Mouse (Mus musculus): Measurements from ENCODE around the gene Kpna4. TPM values are rescaled to one million over a fixed set of nuclear protein-coding genes. Genes with fewer than 3 reads are reported as not detected.

Kpna4 gene
- polyA plus RNA-seq, 1 experiment from 2014 or later, result 33.5 TPM

DNA sequence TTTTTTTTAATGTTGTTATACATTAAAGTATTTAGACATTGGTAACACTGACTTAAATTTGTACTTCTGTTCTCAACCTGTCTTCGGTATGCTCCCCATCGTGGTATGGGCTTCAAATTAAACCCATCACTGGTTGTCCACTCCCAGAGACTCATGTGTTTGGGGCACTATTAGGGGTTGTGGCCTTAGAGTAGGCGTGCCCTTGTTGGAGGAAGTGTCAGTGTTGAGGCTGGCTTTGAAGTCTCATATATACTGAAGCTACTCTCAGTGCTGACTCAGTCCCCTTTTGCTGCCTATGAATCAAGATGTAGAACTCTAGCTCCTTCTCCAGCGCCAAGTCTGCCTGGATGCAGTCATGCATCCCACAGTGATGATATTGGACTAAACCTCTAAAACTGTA, 66.2 kb downstream of the Kpna4 start:
- H3K27ac ChIP-seq (ENCODE audit: low read depth), result no peak overlapping the region
- no peak overlapping the region for H3K4me2 ChIP-seq (ENCODE audit: low read length)
- 98% methylated on average over 4 of the region's 4 CpGs for WGBS
- H3K9ac ChIP-seq (ENCODE audit: low read length), result no peak overlapping the region
- no peak for DNase-seq (ENCODE audit: low spot score)
- H3K27me3 ChIP-seq (replicated peaks; ENCODE audit: control insufficient read depth, insufficient read depth, low read length), result no peaks in the 10 kb centered on the region
- no peaks in the 10 kb centered on the region for H3K4me1 ChIP-seq (replicated peaks; ENCODE audit: control insufficient read depth, insufficient read depth, low read length)
- no peak overlapping the region for H3K4me3 ChIP-seq (ENCODE audit: low read depth, low read length)
- no peaks in the 10 kb centered on the region for H3K9me3 ChIP-seq (ENCODE audit: control insufficient read depth, low read length)
- no peaks in the 10 kb centered on the region for H3K36me3 ChIP-seq (ENCODE audit: control insufficient read depth, insufficient read depth, low read length)
- no peak for ATAC-seq (replicated peaks; ENCODE audit: low FRiP score, low TSS enrichment, low read depth)

DNA sequence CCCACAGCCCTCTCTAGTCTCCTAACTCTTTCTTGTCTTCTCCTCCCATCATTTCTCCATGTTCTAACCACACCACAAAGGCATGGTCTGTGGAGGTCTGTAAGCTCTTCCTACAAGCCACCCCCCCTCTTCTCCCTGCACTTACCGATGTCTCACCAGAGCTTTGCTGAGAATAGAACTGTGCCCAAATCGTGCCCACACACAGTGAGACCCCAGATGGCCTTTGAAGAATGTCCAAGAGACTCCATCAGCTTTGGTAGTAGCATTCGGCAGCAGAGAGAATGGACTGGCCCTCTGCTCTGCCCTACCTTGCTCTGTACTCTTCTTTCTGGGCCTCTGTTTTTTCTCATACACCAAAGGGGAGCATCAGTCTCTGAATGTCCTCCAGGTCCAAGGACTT, 71.0 kb downstream of the Kpna4 start:
- Histone ChIP-seq H3K9me3 (ENCODE audit: control insufficient read depth, low read length) (no peaks in the 10 kb centered on the region), H3K4me1 (replicated peaks; ENCODE audit: control insufficient read depth, insufficient read depth, low read length) (no peaks in the 10 kb centered on the region), H3K4me2 (ENCODE audit: low read length) (no peak overlapping the region), H3K27me3 (replicated peaks; ENCODE audit: control insufficient read depth, insufficient read depth, low read length) (no peaks in the 10 kb centered on the region), H3K36me3 (ENCODE audit: control insufficient read depth, insufficient read depth, low read length) (no peaks in the 10 kb centered on the region), H3K9ac (ENCODE audit: low read length) (no peak overlapping the region), H3K27ac (ENCODE audit: low read depth) (no peak overlapping the region), H3K4me3 (ENCODE audit: low read depth, low read length) (no peak overlapping the region)
- WGBS, result 82% methylated on average over 3 of the region's 3 CpGs
- no peak for DNase-seq (ENCODE audit: low spot score)
- ATAC-seq (replicated peaks; ENCODE audit: low FRiP score, low TSS enrichment, low read depth), result no peak

DNA sequence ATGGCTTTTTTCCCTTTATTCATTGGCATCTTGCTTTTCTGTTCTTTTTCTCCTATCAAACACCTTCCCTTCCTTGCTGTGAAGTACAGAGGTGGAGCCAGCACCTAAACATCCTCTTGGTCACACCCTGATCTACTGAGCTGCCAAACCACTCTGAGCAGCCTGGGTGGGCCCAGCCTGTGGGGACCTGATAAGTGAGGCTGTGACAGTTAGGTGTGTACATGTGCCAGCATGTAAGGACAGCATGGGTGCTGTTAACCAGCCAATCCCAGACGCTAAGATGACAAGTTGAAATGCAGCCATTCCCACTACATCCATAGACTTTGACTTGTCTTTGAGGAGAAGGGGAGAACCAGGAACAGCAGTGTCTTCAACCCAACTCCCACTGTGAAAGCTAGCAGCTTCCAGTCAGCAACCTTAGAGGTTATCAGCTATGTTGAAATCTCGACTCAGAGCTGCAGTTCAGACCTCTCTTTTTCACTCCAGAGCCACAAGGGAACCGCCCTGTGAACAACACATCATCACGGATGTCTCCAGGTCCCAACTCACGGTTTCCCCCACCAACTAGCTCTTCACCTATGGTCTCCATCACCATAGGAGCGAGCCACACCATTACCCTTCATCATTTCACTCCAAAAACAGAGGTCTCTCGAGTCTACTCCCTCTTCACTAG, 72.0 kb downstream of the Kpna4 start:
- DNase-seq (ENCODE audit: low spot score), result no peak
- WGBS, result 82% methylated on average over 7 of the region's 7 CpGs

DNA sequence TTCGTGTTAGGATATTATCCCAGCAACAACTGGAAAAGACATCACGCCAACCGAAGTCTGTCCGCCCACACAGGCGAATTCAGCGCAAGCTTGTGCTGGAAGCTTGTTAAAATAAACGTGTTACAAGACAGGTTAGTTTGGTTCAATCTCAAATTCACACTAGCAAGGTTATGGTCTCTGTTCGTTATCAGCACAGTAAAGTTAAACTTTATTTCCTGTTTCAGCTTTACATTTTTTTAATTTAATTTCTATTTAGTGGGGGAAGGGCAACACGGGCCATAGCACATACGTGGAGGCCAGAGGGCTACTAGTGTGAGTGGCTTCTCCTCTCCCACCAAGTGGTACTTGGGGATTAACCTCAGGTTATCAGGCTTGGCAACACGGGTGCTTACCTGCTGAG, 75.0 kb downstream of the Kpna4 start:
- no peak overlapping the region for H3K27ac ChIP-seq (ENCODE audit: low read depth)
- no peaks in the 10 kb centered on the region for H3K36me3 ChIP-seq (ENCODE audit: control insufficient read depth, insufficient read depth, low read length)
- no peaks in the 10 kb centered on the region for H3K27me3 ChIP-seq (replicated peaks; ENCODE audit: control insufficient read depth, insufficient read depth, low read length)
- DNase-seq (ENCODE audit: low spot score) (no peak), ATAC-seq (replicated peaks; ENCODE audit: low FRiP score, low TSS enrichment, low read depth) (no peak)
- WGBS, result 90% methylated on average over 11 of the region's 11 CpGs
- H3K9me3 ChIP-seq (ENCODE audit: control insufficient read depth, low read length), result no peaks in the 10 kb centered on the region
- H3K9ac ChIP-seq (ENCODE audit: low read length), result no peak overlapping the region
- H3K4me2 ChIP-seq (ENCODE audit: low read length), result no peak overlapping the region
- H3K4me1 ChIP-seq (replicated peaks; ENCODE audit: control insufficient read depth, insufficient read depth, low read length), result no peaks in the 10 kb centered on the region
- no peak overlapping the region for H3K4me3 ChIP-seq (ENCODE audit: low read depth, low read length)

More for the DNA sequence above, 72.0 kb downstream of the Kpna4 start:
- Histone ChIP-seq H3K27ac (ENCODE audit: low read depth) (no peak overlapping the region), H3K4me3 (ENCODE audit: low read depth, low read length) (no peak overlapping the region), H3K4me2 (ENCODE audit: low read length) (no peak overlapping the region), H3K9ac (ENCODE audit: low read length) (no peak overlapping the region), H3K27me3 (replicated peaks; ENCODE audit: control insufficient read depth, insufficient read depth, low read length) (no peaks in the 10 kb centered on the region), H3K4me1 (replicated peaks; ENCODE audit: control insufficient read depth, insufficient read depth, low read length) (no peaks in the 10 kb centered on the region), H3K9me3 (ENCODE audit: control insufficient read depth, low read length) (no peaks in the 10 kb centered on the region), H3K36me3 (ENCODE audit: control insufficient read depth, insufficient read depth, low read length) (no peaks in the 10 kb centered on the region)
- ATAC-seq (replicated peaks; ENCODE audit: low FRiP score, low TSS enrichment, low read depth), result no peak

DNA sequence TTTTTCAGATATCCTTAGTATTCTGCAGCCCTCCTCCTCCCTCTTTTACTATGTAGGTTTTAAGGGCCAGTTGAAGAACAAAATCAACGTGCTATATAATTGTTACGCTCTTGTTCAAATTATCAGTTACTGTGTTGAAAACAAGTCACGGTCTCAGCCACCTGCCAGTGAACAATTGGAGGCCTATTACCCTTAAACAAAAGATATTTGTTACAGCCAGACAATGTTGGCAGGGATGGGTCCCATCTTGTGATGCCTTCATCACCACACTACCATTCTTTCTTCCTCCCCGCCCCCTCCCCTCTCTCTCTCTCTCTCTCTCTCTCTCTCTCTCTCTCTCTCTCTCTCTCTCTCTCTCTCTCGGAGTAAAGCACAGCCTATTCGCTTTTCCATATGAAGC, 77.9 kb downstream of the Kpna4 start:
- WGBS, result 85% methylated on average over 6 of the region's 6 CpGs
- Histone ChIP-seq H3K9ac (ENCODE audit: low read length) (no peak overlapping the region), H3K4me1 (replicated peaks; ENCODE audit: control insufficient read depth, insufficient read depth, low read length) (no peaks in the 10 kb centered on the region), H3K27me3 (replicated peaks; ENCODE audit: control insufficient read depth, insufficient read depth, low read length) (no peaks in the 10 kb centered on the region), H3K36me3 (ENCODE audit: control insufficient read depth, insufficient read depth, low read length) (no peaks in the 10 kb centered on the region), H3K4me2 (ENCODE audit: low read length) (no peak overlapping the region), H3K9me3 (ENCODE audit: control insufficient read depth, low read length) (no peaks in the 10 kb centered on the region), H3K4me3 (ENCODE audit: low read depth, low read length) (no peak overlapping the region), H3K27ac (ENCODE audit: low read depth) (no peak overlapping the region)
- ATAC-seq (replicated peaks; ENCODE audit: low FRiP score, low TSS enrichment, low read depth) (no peak), DNase-seq (ENCODE audit: low spot score) (no peak)

DNA sequence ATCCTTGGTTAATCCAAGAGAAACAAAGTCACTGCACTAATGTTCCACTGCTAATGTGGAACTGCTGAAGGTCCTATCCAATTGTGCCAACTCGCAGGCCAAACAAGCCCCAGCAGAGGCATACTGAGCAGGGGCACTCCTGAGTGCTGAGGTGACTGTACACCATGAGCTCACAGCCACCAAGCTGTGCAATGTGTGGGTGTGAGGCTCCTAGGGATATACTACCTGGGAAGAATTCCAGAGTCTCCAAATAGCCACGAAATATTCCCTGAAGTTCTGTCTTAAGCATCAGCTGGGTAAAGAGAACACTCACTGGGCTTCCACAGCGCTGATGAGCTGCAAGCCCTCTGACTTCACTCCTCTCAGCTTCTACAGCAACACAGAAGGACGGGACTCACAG, 79.2 kb downstream of the Kpna4 start:
- Histone ChIP-seq H3K4me2 (ENCODE audit: low read length) (no peak overlapping the region), H3K27ac (ENCODE audit: low read depth) (no peak overlapping the region), H3K27me3 (replicated peaks; ENCODE audit: control insufficient read depth, insufficient read depth, low read length) (no peaks in the 10 kb centered on the region), H3K9ac (ENCODE audit: low read length) (no peak overlapping the region), H3K4me1 (replicated peaks; ENCODE audit: control insufficient read depth, insufficient read depth, low read length) (0 out of 2 replicates have a peak, but pooled peaks cover 2% of the 10 kb centered on the region), H3K36me3 (ENCODE audit: control insufficient read depth, insufficient read depth, low read length) (peaks cover 7% of the 10 kb centered on the region; the same call in 1 of the 2 replicates), H3K9me3 (ENCODE audit: control insufficient read depth, low read length) (no peaks in the 10 kb centered on the region), H3K4me3 (ENCODE audit: low read depth, low read length) (no peak overlapping the region)
- 80% methylated on average over 4 of the region's 4 CpGs for whole genome bisulfite sequencing
- no peak for DNase-seq (ENCODE audit: low spot score)
- ATAC-seq (replicated peaks; ENCODE audit: low FRiP score, low TSS enrichment, low read depth), result no peak

DNA sequence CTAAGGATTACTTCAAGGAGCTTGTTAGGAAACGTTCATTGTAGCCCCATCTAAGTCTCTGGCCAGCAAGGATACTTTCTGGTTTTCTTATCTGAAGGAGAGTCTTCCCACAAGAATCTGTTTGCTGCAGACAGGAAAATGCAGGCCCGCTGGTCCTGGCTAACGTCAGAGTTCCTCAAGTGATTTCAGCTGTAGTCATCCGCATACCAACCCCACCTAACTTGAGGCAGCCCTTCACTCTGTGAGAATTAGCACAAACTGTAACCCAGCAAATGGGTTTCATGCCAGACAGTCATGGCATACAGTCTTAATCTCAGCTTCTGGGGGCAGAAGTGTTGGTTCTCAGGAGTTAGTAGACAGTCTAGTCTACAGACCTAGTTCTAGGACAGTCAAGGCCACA, 80.4 kb downstream of the Kpna4 start:
- WGBS, result 34% methylated on average over 4 of the region's 4 CpGs
- Histone ChIP-seq H3K4me1 (replicated peaks; ENCODE audit: control insufficient read depth, insufficient read depth, low read length) (0 out of 2 replicates have a peak, but pooled peaks cover 2% of the 10 kb centered on the region), H3K27ac (ENCODE audit: low read depth) (no peak overlapping the region), H3K36me3 (ENCODE audit: control insufficient read depth, insufficient read depth, low read length) (peaks cover 7% of the 10 kb centered on the region; the same call in 1 of the 2 replicates), H3K27me3 (replicated peaks; ENCODE audit: control insufficient read depth, insufficient read depth, low read length) (no peaks in the 10 kb centered on the region), H3K9ac (ENCODE audit: low read length) (no peak overlapping the region), H3K4me2 (ENCODE audit: low read length) (no peak overlapping the region), H3K4me3 (ENCODE audit: low read depth, low read length) (no peak overlapping the region), H3K9me3 (ENCODE audit: control insufficient read depth, low read length) (no peaks in the 10 kb centered on the region)
- DNase-seq (ENCODE audit: low spot score), result no peak
- no peak for ATAC-seq (replicated peaks; ENCODE audit: low FRiP score, low TSS enrichment, low read depth)

DNA sequence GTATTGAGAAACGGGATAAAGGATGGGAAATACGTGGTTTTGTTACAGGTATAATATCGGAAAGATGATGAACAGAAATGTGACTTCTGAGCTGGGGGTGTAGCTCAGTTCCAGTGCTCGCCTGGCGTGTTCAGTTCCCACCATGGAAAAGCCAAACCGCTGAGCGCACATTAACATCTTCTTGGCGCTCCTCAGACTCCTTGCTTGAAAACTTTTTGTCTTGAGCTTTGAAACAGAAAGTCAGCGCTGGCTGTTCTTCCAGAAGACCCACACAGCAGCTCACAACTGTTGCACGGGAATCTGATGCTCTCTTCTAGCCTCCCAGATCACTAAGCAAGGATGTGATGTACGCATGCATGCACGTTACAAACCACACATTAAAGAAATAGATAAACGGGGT, 81.2 kb downstream of the Kpna4 start:
- Histone ChIP-seq H3K27ac (ENCODE audit: low read depth) (no peak overlapping the region), H3K9me3 (ENCODE audit: control insufficient read depth, low read length) (no peaks in the 10 kb centered on the region), H3K9ac (ENCODE audit: low read length) (peak overlapping the region; percentile 84; the same call in 1 of the 2 replicates), H3K27me3 (replicated peaks; ENCODE audit: control insufficient read depth, insufficient read depth, low read length) (no peaks in the 10 kb centered on the region), H3K4me2 (ENCODE audit: low read length) (peak overlapping the region; percentile 86), H3K4me3 (ENCODE audit: low read depth, low read length) (peak overlapping the region; percentile 91), H3K36me3 (ENCODE audit: control insufficient read depth, insufficient read depth, low read length) (peaks cover 12% of the 10 kb centered on the region), H3K4me1 (replicated peaks; ENCODE audit: control insufficient read depth, insufficient read depth, low read length) (0 out of 2 replicates have a peak, but pooled peaks cover 2% of the 10 kb centered on the region)
- 23% methylated on average over 13 of the region's 13 CpGs for WGBS
- no peak for ATAC-seq (replicated peaks; ENCODE audit: low FRiP score, low TSS enrichment, low read depth)
- no peak for DNase-seq (ENCODE audit: low spot score)

DNA sequence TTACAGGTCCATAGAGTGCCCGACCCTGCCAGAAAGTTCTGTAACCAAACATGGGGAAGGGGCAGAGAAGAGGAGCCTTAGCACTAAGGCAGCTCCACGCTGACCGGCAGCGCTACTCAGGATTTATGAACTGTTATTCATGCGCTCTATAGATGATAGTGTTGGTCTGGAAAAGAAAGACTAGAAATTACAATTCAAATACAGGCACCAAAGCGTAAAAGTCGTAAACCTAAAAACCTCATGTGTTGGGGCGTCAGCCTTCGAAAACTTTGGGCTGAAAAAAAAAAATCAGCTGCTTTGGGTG, 81.6 kb downstream of the Kpna4 start:
- 4% methylated on average over 9 of the region's 9 CpGs for WGBS
- peak overlapping the region; percentile 96 for H3K27ac ChIP-seq (ENCODE audit: low read depth)
- no peak for ATAC-seq (replicated peaks; ENCODE audit: low FRiP score, low TSS enrichment, low read depth)
- 0 out of 2 replicates have a peak, but pooled peaks cover 2% of the 10 kb centered on the region for H3K4me1 ChIP-seq (replicated peaks; ENCODE audit: control insufficient read depth, insufficient read depth, low read length)
- no peak for DNase-seq (ENCODE audit: low spot score)
- peaks cover 16% of the 10 kb centered on the region for H3K36me3 ChIP-seq (ENCODE audit: control insufficient read depth, insufficient read depth, low read length)
- H3K9ac ChIP-seq (ENCODE audit: low read length), result peak overlapping the region; percentile 84
- H3K27me3 ChIP-seq (replicated peaks; ENCODE audit: control insufficient read depth, insufficient read depth, low read length), result no peaks in the 10 kb centered on the region
- peak overlapping the region; percentile 91 for H3K4me3 ChIP-seq (ENCODE audit: low read depth, low read length)
- peak overlapping the region; percentile 86 for H3K4me2 ChIP-seq (ENCODE audit: low read length)
- no peaks in the 10 kb centered on the region for H3K9me3 ChIP-seq (ENCODE audit: control insufficient read depth, low read length)

Measured in intestine, embryonic 14.5 days (tissue).